Mouse (Mus musculus) ES-E14 (cell line): ENCODE measurements around the gene Fam169b.
"Not testable (repeated sequence)": the region's sequence is repeated elsewhere in the genome, so short reads cannot be mapped to it uniquely, and the experiment has no call there.

Experiments used
- HCFC1 ChIP-seq: IDR thresholded peaks from 2 replicates; pipeline ENCODE4 v1.6.1; 2012; ENCODE audit warnings: low read length, inconsistent platforms, borderline replicate concordance; ENCODE audit not compliant: insufficient read depth
- MAFK ChIP-seq: IDR thresholded peaks from 2 replicates; pipeline ENCODE4 v1.6.1; 2014; ENCODE audit warnings: mild to moderate bottlenecking, low read depth, low read length, inconsistent platforms; ENCODE audit not compliant: insufficient read depth
- ZC3H11A ChIP-seq: IDR thresholded peaks from 2 replicates; pipeline ENCODE4 v1.6.1; 2012; ENCODE audit warnings: low read depth, mild to moderate bottlenecking, inconsistent platforms, low read length, borderline replicate concordance

GRCm38 (mm10) chr7:68288000-68288399 lies 14.4 kb downstream of the Fam169b start:
- not testable (repeated sequence) for TF ChIP-seq MAFK, ZC3H11A, HCFC1
